Mouse (Mus musculus): Measurements from ENCODE around the gene Mfsd7a. TPM values are rescaled to one million over a fixed set of nuclear protein-coding genes. Genes with fewer than 3 reads are reported as not detected.
A peak's percentile ranks its signal among the peaks of the same experiment; 100 is the strongest.

Gene Mfsd7a
- polyA plus RNA-seq, 1 experiment from 2014 or later: 0.34 TPM

DNA sequence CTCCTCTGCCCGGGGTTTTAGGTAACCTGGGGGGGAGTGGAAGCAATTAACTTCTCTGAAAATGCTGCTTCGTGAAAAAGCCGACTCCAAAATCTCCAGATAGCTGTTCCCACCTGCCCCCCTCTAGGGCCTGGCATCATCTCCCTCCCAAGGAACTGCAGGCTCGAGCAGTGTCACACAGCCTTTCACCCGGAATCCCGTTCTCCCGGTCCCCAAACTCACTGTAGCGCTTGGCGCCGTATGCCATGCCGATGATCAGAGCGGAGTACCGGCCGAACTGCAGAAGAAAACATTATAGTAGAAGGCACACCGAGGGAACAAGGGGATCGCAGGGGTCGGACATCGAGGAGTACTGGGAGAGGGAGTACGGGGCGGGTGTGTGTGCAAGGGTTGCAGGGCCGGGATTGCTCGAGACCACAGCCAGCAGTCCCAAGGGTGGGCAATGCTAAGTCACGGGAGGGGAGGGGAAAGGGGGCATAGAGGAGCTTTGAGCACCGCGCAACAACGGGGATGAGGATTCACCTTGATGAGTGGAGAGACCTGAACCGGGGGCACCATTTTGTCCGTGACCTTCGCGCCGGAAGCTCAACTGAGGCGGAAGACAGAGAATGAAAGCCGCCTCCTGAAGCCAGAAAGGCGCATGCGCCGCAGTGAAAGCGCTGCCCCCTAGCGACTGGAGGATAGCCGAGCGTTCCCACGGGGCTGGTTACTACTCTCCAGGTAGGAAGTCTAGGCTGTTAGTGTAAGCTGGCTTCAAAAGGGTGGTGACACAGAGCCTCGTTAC lies 14.7 kb downstream of the Mfsd7a start, which contains the start of gene Atp5k:
Gene Atp5k, minus strand, starts transcription at position 645 of the 784 bp plus-strand sequence.
- H3K9me3 ChIP-seq (replicated peaks): no peaks in the 10 kb centered on the region
- H3K27ac ChIP-seq (ENCODE audit: poor library complexity, severe bottlenecking): peak within 1 kb of the TSS; percentile 61; the same call in 1 of the 2 replicates
- under 1% methylated on average over 42 of the region's 42 CpGs for WGBS
- peaks cover 25% of the 10 kb centered on the region for H3K27me3 ChIP-seq (replicated peaks)
- H3K36me3 ChIP-seq: peaks cover 36% of the 10 kb centered on the region
- peak within 1 kb of the TSS; percentile 93 for H3K9ac ChIP-seq
- peaks cover 15% of the 10 kb centered on the region for H3K4me1 ChIP-seq (replicated peaks)
- peak within 1 kb of the TSS; percentile 76 for H3K4me2 ChIP-seq
- H3K4me3 ChIP-seq: peak within 1 kb of the TSS; percentile 89
- ATAC-seq (ENCODE audit: insufficient number of reproducible peaks, low FRiP score): peak; percentile 81

DNA sequence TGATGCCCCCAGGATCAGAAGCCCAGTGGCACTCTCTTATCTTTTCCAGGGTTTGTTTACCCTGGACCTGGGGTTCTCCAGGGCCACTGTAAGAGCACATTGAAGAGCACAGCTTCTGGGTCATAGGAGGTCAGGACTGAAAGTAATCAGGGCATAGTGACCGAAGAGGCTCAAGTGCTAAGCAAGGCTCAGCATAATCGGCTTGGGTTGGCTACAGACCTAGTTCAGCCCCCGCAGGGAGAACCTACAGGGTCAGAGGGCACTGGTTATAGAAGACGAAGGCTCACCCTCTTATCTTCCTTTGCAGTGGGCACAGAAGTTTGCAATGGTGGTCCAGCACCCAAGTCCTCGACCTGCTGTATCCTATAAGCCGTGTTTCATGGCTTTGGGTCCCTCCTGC lies 17.5 kb downstream of the Mfsd7a start:
- 78% methylated on average over 6 of the region's 6 CpGs for WGBS
- no peak overlapping the region for H3K27ac ChIP-seq (ENCODE audit: poor library complexity, severe bottlenecking)
- H3K4me1 ChIP-seq (replicated peaks): peaks cover 15% of the 10 kb centered on the region
- H3K4me2 ChIP-seq: no peak overlapping the region
- no peak overlapping the region for H3K9ac ChIP-seq
- H3K4me3 ChIP-seq: no peak overlapping the region
- no peaks in the 10 kb centered on the region for H3K9me3 ChIP-seq (replicated peaks)
- no peak for ATAC-seq (ENCODE audit: insufficient number of reproducible peaks, low FRiP score)
- peaks cover 7% of the 10 kb centered on the region; the same call in 1 of the 2 replicates for H3K27me3 ChIP-seq (replicated peaks)
- peaks cover 36% of the 10 kb centered on the region for H3K36me3 ChIP-seq

DNA sequence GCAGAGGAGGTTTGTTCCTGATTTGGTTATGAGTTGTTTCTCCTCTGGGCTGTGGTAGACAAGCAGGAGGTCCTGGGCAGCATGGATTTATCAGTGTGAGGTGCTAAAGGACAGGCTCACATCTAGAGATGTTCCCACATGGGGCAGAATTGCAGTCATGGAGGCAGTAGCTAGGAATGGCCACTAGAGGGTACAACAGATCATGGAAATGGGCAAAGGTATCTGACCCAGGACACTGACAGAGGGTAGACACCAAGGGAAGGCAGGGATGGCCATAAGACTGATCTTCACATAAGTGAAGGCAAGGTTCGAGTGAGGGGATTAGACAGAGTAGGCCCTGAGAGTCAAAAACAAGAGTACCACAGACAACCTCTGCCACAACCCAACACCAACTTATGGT lies 21.5 kb downstream of the Mfsd7a start:
- WGBS: 25% methylated on average over 1 of the region's 1 CpGs
- ATAC-seq (ENCODE audit: insufficient number of reproducible peaks, low FRiP score): 0 out of 2 replicates have a peak, but pooled peaks have one; percentile 30
- no peak overlapping the region for H3K4me3 ChIP-seq

DNA sequence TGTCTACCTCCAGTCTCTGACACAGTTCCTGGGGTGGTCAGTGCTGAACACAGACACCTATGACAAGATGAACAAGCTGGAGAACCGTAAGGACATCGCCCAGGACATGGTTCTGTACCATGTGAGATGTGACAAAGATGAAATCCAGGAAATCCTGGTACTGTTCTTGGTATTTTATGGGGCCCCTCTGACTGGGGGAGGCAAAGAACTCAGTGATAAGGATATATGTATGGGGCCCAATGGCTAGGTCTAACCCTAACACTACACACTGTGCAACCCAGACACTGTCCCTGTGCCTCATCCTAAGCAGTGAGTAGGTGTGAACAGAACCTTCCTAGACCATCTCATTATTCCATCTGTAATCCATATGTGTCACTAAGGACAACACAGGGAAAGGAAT lies 25.3 kb downstream of the Mfsd7a start:
- no peak for ATAC-seq (ENCODE audit: insufficient number of reproducible peaks, low FRiP score)
- Histone ChIP-seq H3K36me3 (no peaks in the 10 kb centered on the region), H3K9me3 (replicated peaks) (no peaks in the 10 kb centered on the region), H3K9ac (no peak overlapping the region), H3K27me3 (replicated peaks) (0 out of 2 replicates have a peak, but pooled peaks cover 3% of the 10 kb centered on the region), H3K27ac (ENCODE audit: poor library complexity, severe bottlenecking) (no peak overlapping the region), H3K4me3 (no peak overlapping the region), H3K4me2 (no peak overlapping the region), H3K4me1 (replicated peaks) (no peaks in the 10 kb centered on the region)
- 80% methylated on average over 2 of the region's 2 CpGs for WGBS

More for the DNA sequence above, 21.5 kb downstream of the Mfsd7a start:
- Histone ChIP-seq H3K4me1 (replicated peaks) (no peaks in the 10 kb centered on the region), H3K9ac (no peak overlapping the region), H3K36me3 (peaks cover 27% of the 10 kb centered on the region), H3K9me3 (replicated peaks) (no peaks in the 10 kb centered on the region), H3K4me2 (no peak overlapping the region), H3K27me3 (replicated peaks) (no peaks in the 10 kb centered on the region), H3K27ac (ENCODE audit: poor library complexity, severe bottlenecking) (no peak overlapping the region)

DNA sequence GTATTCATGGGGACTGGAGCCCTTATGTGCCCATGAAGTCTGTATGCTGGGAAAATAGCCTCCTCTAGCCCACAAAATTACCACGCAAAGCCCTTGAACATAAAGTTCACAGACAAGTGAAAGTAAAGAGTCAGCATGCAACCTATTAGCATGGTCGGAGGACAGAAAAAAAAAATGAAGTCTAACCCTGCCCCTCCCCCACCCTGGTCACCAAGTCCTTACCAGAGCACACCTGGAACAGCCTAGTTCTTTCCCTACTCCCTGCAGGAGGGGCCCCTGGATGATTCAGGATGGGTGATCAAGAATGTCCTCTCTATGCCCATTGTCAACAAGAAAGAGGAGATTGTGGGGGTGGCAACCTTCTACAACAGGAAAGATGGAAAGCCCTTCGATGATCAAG lies 25.9 kb downstream of the Mfsd7a start:
- WGBS: 78% methylated on average over 3 of the region's 3 CpGs

DNA sequence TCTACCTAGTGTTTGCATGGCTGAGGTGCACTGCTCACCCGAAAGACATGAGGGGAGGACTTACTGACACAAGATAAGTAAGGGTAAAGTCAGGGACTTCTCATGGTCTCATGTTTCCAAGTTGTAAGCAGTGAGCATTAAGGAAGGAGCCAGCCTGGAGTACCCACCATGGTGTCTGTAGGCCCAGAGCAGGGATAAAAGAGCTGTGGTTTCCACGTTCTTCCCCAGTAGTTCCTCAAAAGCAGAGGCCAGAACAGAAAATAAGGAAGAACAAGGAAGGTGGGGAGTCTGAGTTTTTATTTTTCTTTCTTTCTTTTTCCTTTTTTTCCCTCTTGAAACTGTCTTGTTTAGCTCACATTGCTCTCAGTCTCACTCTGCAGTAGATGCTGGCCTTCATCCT lies 34.0 kb downstream of the Mfsd7a start:
- H3K4me1 ChIP-seq (replicated peaks): no peaks in the 10 kb centered on the region
- H3K4me3 ChIP-seq: no peak overlapping the region
- H3K27ac ChIP-seq (ENCODE audit: poor library complexity, severe bottlenecking): no peak overlapping the region
- no peaks in the 10 kb centered on the region for H3K36me3 ChIP-seq
- no peaks in the 10 kb centered on the region for H3K9me3 ChIP-seq (replicated peaks)
- 65% methylated on average over 2 of the region's 2 CpGs for WGBS
- H3K9ac ChIP-seq: no peak overlapping the region
- no peak for ATAC-seq (ENCODE audit: insufficient number of reproducible peaks, low FRiP score)
- no peaks in the 10 kb centered on the region for H3K27me3 ChIP-seq (replicated peaks)
- H3K4me2 ChIP-seq: no peak overlapping the region

More for the DNA sequence above, 25.9 kb downstream of the Mfsd7a start:
- H3K27me3 ChIP-seq (replicated peaks): 0 out of 2 replicates have a peak, but pooled peaks cover 3% of the 10 kb centered on the region
- no peak overlapping the region for H3K9ac ChIP-seq
- no peak for ATAC-seq (ENCODE audit: insufficient number of reproducible peaks, low FRiP score)
- H3K4me2 ChIP-seq: no peak overlapping the region
- no peaks in the 10 kb centered on the region for H3K36me3 ChIP-seq
- H3K27ac ChIP-seq (ENCODE audit: poor library complexity, severe bottlenecking): no peak overlapping the region
- H3K9me3 ChIP-seq (replicated peaks): no peaks in the 10 kb centered on the region
- H3K4me3 ChIP-seq: no peak overlapping the region
- H3K4me1 ChIP-seq (replicated peaks): no peaks in the 10 kb centered on the region

DNA sequence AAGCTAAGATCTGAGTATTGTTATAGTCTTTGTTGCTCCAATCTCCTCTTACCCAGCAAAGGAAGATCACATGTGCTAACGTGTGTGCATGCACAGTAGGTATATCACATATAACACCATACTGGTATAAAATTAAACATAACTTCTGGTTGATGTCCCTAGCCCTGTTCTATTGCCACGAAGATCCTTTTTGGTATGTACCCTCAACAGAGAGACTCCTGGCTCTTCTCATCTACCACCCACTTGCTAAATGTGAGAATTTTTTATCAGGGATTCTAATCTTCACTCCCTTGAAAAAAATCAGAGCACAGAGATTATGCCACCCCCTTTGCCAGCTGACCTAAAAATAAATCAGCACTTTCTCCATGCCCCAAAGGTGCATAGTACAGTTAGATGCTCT lies 41.7 kb downstream of the Mfsd7a start:
- 70% methylated on average over 2 of the region's 2 CpGs for WGBS
- H3K9ac ChIP-seq: no peak overlapping the region
- ATAC-seq (ENCODE audit: insufficient number of reproducible peaks, low FRiP score): no peak
- H3K4me3 ChIP-seq: no peak overlapping the region
- H3K27me3 ChIP-seq (replicated peaks): 0 out of 2 replicates have a peak, but pooled peaks cover 3% of the 10 kb centered on the region
- H3K4me1 ChIP-seq (replicated peaks): no peaks in the 10 kb centered on the region
- H3K27ac ChIP-seq (ENCODE audit: poor library complexity, severe bottlenecking): no peak overlapping the region
- H3K9me3 ChIP-seq (replicated peaks): no peaks in the 10 kb centered on the region
- H3K4me2 ChIP-seq: no peak overlapping the region
- no peaks in the 10 kb centered on the region for H3K36me3 ChIP-seq

DNA sequence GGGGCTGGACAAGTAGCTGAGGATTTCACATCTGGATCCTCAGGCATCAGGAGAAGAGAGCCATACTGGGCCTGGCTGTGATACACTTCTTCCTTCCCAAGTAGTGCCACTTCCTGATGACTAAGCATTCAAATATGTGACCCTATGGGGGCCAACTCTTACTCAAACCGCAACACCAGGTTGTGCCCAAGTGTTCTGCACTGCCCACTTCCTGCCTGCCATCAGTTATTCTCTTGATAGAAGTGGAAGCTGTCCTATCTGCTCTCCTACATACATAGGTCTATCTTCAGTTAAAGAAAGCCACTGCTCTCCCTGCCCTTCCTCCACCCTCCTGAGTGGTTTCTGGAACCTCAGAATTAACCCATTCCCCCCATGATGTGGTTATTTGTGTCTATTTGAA lies 43.2 kb downstream of the Mfsd7a start:
- Histone ChIP-seq H3K9me3 (replicated peaks) (no peaks in the 10 kb centered on the region), H3K27ac (ENCODE audit: poor library complexity, severe bottlenecking) (no peak overlapping the region), H3K4me2 (no peak overlapping the region), H3K9ac (no peak overlapping the region), H3K36me3 (no peaks in the 10 kb centered on the region), H3K4me1 (replicated peaks) (no peaks in the 10 kb centered on the region), H3K4me3 (no peak overlapping the region), H3K27me3 (replicated peaks) (0 out of 2 replicates have a peak, but pooled peaks cover 3% of the 10 kb centered on the region)
- ATAC-seq (ENCODE audit: insufficient number of reproducible peaks, low FRiP score): no peak
- 38% methylated on average over 1 of the region's 1 CpGs for WGBS

DNA sequence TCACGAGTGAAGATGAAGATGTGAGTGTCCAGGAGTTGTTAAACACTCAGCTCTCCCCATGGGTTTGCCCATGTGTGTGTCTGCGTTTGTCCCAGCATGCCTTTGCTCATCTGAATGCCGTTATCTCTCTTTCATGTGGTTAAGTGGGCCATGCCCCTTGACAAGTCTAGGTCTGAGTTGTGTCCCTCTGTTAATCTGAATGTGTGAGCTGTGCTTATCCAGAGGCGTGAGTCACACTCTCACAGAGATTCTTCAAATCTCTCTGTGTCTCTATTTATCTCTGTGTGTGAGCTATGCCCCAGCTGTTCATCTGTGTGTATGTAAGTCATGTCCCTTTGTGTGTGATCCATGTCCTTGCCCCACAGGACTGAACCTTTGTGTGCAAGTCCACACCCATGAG lies 45.2 kb downstream of the Mfsd7a start:
- Histone ChIP-seq H3K9me3 (replicated peaks) (no peaks in the 10 kb centered on the region), H3K27me3 (replicated peaks) (0 out of 2 replicates have a peak, but pooled peaks cover 3% of the 10 kb centered on the region)

More for the DNA sequence above, 45.2 kb downstream of the Mfsd7a start:
- ATAC-seq (ENCODE audit: insufficient number of reproducible peaks, low FRiP score): no peak
- WGBS: 63% methylated on average over 4 of the region's 4 CpGs
- H3K27ac ChIP-seq (ENCODE audit: poor library complexity, severe bottlenecking): no peak overlapping the region
- H3K36me3 ChIP-seq: no peaks in the 10 kb centered on the region
- H3K4me1 ChIP-seq (replicated peaks): no peaks in the 10 kb centered on the region
- no peak overlapping the region for H3K4me2 ChIP-seq
- H3K4me3 ChIP-seq: no peak overlapping the region
- H3K9ac ChIP-seq: no peak overlapping the region

Data from heart, embryonic 12.5 days (tissue).